Mouse (Mus musculus) ES-Bruce4 (cell line): ENCODE results near the gene Camkmt. TPM values are rescaled to one million over a fixed set of nuclear protein-coding genes. Genes with fewer than 3 reads are reported as not detected.

Experiments used
- H3K27ac ChIP-seq: 2 replicates; pipeline ENCODE4 v1.5.1; 2012; ENCODE audit warnings: low read length, inconsistent platforms; ENCODE audit not compliant: insufficient read depth
- H3K27me3 ChIP-seq: 2 replicates; pipeline ENCODE4 v1.6.1; 2012; ENCODE audit warnings: mild to moderate bottlenecking, low read length, inconsistent platforms; ENCODE audit not compliant: control insufficient read depth, poor library complexity, insufficient read depth, severe bottlenecking
- H3K36me3 ChIP-seq: 2 replicates; pipeline ENCODE4 v1.6.1; 2012; ENCODE audit warnings: inconsistent platforms, mild to moderate bottlenecking, low read length, moderate library complexity; ENCODE audit not compliant: control insufficient read depth, poor library complexity, insufficient read depth, severe bottlenecking
- H3K4me1 ChIP-seq: one replicate; pipeline ENCODE4 v1.8.1; 2011; ENCODE audit warnings: low read length; ENCODE audit not compliant: control insufficient read depth, insufficient read depth
- H3K4me3 ChIP-seq: 2 replicates; pipeline ENCODE4 v1.5.1; 2011; ENCODE audit warnings: low read depth, mild to moderate bottlenecking, low read length
- H3K9ac ChIP-seq: 2 replicates; pipeline ENCODE4 v1.6.1; 2012; ENCODE audit warnings: low read depth, mild to moderate bottlenecking, inconsistent platforms; ENCODE audit not compliant: poor library complexity, severe bottlenecking
- H3K9me3 ChIP-seq: replicated peaks from 2 replicates; pipeline ENCODE4 v1.6.1; 2012; ENCODE audit warnings: mild to moderate bottlenecking, low read length, inconsistent platforms; ENCODE audit not compliant: control insufficient read depth, poor library complexity, insufficient read depth, severe bottlenecking
- CTCF ChIP-seq: IDR thresholded peaks from one replicate; pipeline ENCODE4 v1.8.1; 2011; ENCODE audit warnings: low read depth, low read length
- EP300 ChIP-seq: IDR thresholded peaks from 2 replicates; pipeline ENCODE4 v1.6.1; 2011; ENCODE audit warnings: low read depth, low read length; ENCODE audit not compliant: insufficient read depth
- POLR2A ChIP-seq: IDR thresholded peaks from one replicate; pipeline ENCODE4 v1.8.1; 2011; ENCODE audit warnings: low read length; ENCODE audit not compliant: insufficient read depth
- polyA plus RNA-seq: library from polyadenylated mRNA; stranded (reverse); fragments of >200 nt; gene quantifications from 2 replicates; pipeline ENCODE4 v1.2.4, GENCODE M21; 2011; ENCODE audit warnings: low read depth; ENCODE audit not compliant: missing spikeins, insufficient read depth, insufficient read length

Gene Camkmt
- polyA plus RNA-seq, 1 experiment, result 3.7 TPM

DNA sequence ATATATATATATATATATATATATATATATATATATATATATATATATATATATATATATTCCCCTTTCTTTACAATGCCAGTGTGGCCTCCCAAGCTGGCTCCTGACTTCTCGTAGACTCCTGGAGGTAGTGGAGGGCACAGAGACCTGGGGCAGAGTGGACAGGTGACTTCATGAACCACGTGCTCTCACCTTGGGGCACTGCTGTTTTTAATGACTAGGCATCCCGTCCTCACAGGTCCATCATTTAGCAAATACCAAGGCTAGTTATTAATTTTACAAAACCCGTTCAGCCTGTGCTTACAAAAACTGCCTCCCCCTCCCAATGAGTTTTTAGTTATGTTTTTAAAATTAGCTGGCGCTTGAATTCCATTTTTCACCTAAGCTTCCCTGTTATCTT, 394.2 kb downstream of the Camkmt start:
- Histone ChIP-seq H3K4me1 (peaks cover 2% of the 10 kb centered on the region), H3K9ac (no peak overlapping the region), H3K4me3 (no peak overlapping the region), H3K36me3 (no peaks in the 10 kb centered on the region), H3K27me3 (peaks cover 6% of the 10 kb centered on the region), H3K9me3 (no peaks in the 10 kb centered on the region), H3K27ac (no peak overlapping the region)
- TF ChIP-seq CTCF, result no peak
- no peak for TF ChIP-seq POLR2A
- TF ChIP-seq EP300, result no peak

DNA sequence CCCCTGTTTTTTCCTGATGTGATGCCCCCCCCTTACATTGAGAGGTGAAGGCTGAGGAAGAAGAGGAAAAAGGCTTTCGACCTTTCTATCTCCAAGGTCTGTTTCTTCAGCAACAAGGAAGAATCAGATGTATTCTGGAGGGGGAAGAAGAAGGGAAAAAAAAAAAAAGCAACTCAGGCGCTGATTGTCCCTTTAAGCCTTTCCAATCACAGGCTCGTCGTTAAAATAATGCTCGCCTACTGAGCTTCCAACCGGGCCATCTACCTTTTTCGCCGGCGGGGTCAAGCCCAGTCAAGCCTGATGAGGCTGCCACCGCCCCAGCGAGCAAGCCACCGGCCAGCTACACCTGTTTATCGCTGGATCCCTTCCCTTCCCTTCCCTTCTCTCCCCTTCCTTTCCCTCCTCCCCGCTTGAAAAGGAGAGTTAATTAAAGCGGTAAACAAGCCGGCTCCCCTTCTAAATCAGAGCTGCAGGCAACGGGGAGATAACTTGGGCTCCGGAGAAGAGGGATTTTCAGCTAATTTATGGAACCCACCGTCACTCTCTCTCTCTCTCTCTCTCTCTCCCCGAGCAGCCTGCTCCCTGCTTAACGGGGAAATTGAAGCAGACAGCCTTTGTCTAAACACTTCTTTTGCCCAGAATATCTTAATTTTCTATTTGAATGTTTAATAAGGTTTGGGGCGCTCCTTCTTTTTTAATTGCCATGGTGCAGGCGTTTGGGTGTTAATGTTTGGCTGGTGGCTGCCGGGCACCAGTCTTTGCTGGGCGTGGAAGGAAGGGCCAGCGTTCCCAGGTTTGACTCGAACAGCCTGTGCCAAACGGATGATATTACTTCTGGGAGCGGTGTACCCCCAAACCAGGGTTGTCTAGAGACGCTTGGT, 395.0 kb downstream of the Camkmt start:
- Histone ChIP-seq H3K27me3 (peaks cover 8% of the 10 kb centered on the region), H3K4me3 (no peak overlapping the region), H3K36me3 (no peaks in the 10 kb centered on the region), H3K4me1 (peaks cover 2% of the 10 kb centered on the region), H3K9ac (no peak overlapping the region), H3K9me3 (no peaks in the 10 kb centered on the region), H3K27ac (no peak overlapping the region)
- no peak for TF ChIP-seq CTCF
- no peak for TF ChIP-seq POLR2A
- 0 out of 2 replicates have a peak, but pooled peaks have one; percentile 30 for TF ChIP-seq EP300

DNA sequence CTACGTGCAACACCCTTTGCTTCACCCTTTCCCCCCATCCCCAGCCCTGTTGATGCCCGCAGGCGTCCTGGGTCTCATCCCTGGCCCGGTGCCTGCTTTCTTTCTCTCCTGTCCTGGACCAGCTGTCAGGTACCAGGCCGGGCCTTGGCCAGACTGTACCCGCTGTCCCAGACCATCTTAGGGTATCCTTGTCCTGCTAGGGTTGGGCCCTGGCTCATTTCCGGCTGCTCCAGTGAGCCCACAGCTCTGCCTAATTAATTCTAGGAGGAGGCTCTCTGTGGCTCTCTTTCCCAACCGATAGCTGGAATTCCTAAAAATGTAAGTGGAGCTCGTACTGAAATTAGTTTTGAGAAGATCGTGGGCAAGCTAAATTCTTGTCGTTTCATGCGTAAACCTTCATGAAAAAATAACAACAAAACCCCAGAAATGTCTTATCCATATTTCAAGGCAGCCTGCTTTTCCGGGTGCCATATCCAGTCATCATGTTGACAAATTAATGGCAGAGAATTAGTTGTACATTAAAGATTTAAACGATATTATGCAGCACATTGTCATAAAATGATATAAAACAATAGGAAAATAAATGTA, 395.7 kb downstream of the Camkmt start:
- Histone ChIP-seq H3K9me3 (no peaks in the 10 kb centered on the region), H3K27ac (no peak overlapping the region), H3K4me3 (no peak overlapping the region), H3K27me3 (peaks cover 8% of the 10 kb centered on the region), H3K36me3 (no peaks in the 10 kb centered on the region), H3K4me1 (peaks cover 2% of the 10 kb centered on the region), H3K9ac (no peak overlapping the region)
- no peak for TF ChIP-seq POLR2A
- no peak for TF ChIP-seq EP300
- no peak for TF ChIP-seq CTCF

DNA sequence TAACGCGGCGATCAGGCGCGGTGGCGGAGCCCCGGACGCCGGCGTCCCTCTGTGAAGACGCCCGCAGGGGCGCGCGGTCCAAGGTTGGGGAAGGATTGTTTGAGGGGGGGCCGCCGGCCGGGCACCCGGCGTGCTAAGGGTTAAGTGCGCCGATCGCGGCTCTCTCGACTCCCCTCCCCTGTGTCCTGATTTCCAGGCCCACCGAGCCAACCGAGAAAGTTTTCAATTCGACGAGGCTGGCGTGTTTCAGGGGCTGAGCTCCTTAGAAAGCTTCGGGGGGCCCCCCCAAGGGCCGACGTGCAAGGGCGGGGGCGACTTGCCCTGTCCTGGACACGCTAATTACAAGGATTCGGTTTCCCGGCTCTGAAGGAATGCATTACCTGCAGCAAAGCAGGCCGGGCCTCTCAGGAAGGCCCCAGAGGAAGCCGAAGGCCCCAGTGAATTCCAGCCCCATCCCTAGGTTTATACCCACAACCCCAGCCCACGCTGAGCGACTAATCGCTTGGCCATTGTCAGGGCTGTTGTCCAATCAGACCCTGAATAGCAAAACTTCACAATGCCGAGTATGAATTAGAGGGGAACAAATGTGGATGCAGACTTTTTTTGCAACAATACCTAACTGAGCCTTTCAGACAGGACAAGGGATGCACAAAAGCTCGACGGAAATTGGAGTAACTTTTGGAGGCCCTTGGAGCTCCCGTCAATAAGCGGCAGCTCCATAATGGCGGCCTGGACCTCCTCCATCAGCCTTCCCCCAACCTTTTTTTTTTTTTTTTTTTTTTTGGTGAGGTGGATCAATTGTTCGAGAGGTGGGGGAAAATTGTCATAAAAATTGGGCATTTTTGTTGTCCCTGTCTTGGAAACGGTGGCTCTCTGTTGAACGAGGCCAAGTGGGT, 396.5 kb downstream of the Camkmt start:
- TF ChIP-seq POLR2A (no peak), EP300 (no peak), CTCF (no peak)
- no peaks in the 10 kb centered on the region for H3K36me3 ChIP-seq
- no peak overlapping the region for H3K27ac ChIP-seq
- H3K4me1 ChIP-seq, result peaks cover 2% of the 10 kb centered on the region
- H3K9ac ChIP-seq, result peak overlapping the region; percentile 89
- H3K4me3 ChIP-seq, result peak overlapping the region; percentile 59
- H3K27me3 ChIP-seq, result peaks cover 9% of the 10 kb centered on the region
- H3K9me3 ChIP-seq, result no peaks in the 10 kb centered on the region

DNA sequence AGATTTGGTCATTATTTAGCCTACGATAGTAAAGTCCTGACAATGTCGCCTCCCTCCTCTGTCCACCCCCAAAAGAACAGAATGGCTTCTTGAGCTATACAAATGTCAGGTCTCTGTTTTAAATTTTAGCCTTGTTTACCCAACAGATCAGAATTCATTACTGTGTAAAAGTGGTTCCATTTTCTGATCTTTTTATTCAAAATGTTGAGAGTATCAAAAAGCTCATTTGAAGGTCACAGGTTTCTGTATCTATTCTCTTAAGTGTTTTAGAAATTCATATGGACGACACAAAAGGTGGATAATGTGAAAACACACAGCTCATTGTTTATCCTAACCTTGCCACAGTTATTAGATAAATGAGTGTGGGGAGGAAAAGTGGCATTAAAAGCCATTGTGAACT, 397.2 kb downstream of the Camkmt start:
- Histone ChIP-seq H3K4me3 (no peak overlapping the region), H3K9ac (no peak overlapping the region), H3K27ac (no peak overlapping the region), H3K27me3 (peaks cover 9% of the 10 kb centered on the region), H3K4me1 (peaks cover 2% of the 10 kb centered on the region), H3K36me3 (no peaks in the 10 kb centered on the region), H3K9me3 (no peaks in the 10 kb centered on the region)
- TF ChIP-seq EP300 (no peak), POLR2A (no peak), CTCF (no peak)
